Mouse (Mus musculus) hindbrain, embryonic 11.5 days (tissue): Measurements from ENCODE around the gene Tnfrsf18. TPM values are rescaled to one million over a fixed set of nuclear protein-coding genes. Genes with fewer than 3 reads are reported as not detected.

Experiments used
- ATAC-seq: fragments of 200-750 bp; cut with Nextera tagmentation; 2 replicates; pipeline ENCODE4 v1.8.0; 2017; ENCODE audit warnings: mild to moderate bottlenecking, moderate TSS enrichment, moderate library complexity; ENCODE audit not compliant: low FRiP score
- DNase-seq: peaks from one replicate; pipeline ENCODE4 v3.0.0-alpha.2; 2015; ENCODE audit warnings: low spot score
- H3K27ac ChIP-seq: fragments of 300-500 bp; sonication (generic); 2 replicates; pipeline ENCODE4 v1.5.1; 2014; ENCODE audit warnings: mild to moderate bottlenecking, low read depth, low read length
- H3K27me3 ChIP-seq: fragments of 300-500 bp; sonication (generic); 2 replicates; pipeline ENCODE4 v1.6.1; 2014; ENCODE audit warnings: mild to moderate bottlenecking, low read length, moderate library complexity, mixed read lengths; ENCODE audit not compliant: control insufficient read depth, insufficient read depth
- H3K36me3 ChIP-seq: fragments of 300-500 bp; sonication (generic); 2 replicates; pipeline ENCODE4 v1.6.1; 2014; ENCODE audit warnings: mild to moderate bottlenecking, low read length, moderate library complexity, mixed read lengths; ENCODE audit not compliant: control insufficient read depth, insufficient read depth
- H3K4me1 ChIP-seq: fragments of 300-500 bp; sonication (generic); replicated peaks from 2 replicates; pipeline ENCODE4 v1.6.1; 2014; ENCODE audit warnings: low read length, mixed read lengths; ENCODE audit not compliant: control insufficient read depth, insufficient read depth
- H3K4me2 ChIP-seq: fragments of 300-500 bp; sonication (generic); replicated peaks from 2 replicates; pipeline ENCODE4 v1.6.1; 2014; ENCODE audit warnings: mild to moderate bottlenecking, low read depth, low read length
- H3K4me3 ChIP-seq: fragments of 300-500 bp; sonication (generic); 2 replicates; pipeline ENCODE4 v1.5.1; 2014; ENCODE audit warnings: low read depth, low read length
- H3K9ac ChIP-seq: fragments of 300-500 bp; sonication (generic); 2 replicates; pipeline ENCODE4 v1.6.1; 2014; ENCODE audit warnings: low read depth, low read length
- H3K9me3 ChIP-seq: fragments of 300-500 bp; sonication (generic); 2 replicates; pipeline ENCODE4 v1.6.1; 2016; ENCODE audit warnings: low read length; ENCODE audit not compliant: control insufficient read depth
- WGBS: fragments of 180-500 bp; shearing (Covaris S2); extraction: QIAGEN DNeasy Blood & Tissue Kit; methylation state at CpG from one replicate; pipeline ENCODE4 v1.1.7; 2014; 5-methylcytosine and 5-hydroxymethylcytosine counted together
- polyA plus RNA-seq: library from polyadenylated mRNA; unstranded; fragments of >200 nt; fragmentation: Nextera tagmentation; extraction: Ambion mirVana; gene quantifications from 2 replicates; pipeline ENCODE4 v1.2.1, GENCODE M21; 2014

The Tnfrsf18 gene
- polyA plus RNA-seq, 1 experiment from 2014 or later: 2.4 TPM

- Histone ChIP-seq H3K27me3 (no peaks in the 10 kb centered on the region), H3K4me3 (no peak overlapping the region), H3K27ac (no peak overlapping the region), H3K4me1 (no peaks in the 10 kb centered on the region), H3K9me3 (no peaks in the 10 kb centered on the region), H3K36me3 (no peaks in the 10 kb centered on the region), H3K9ac (no peak overlapping the region), H3K4me2 (no peak overlapping the region)
- DNase-seq (no peak), ATAC-seq (no peak)
- WGBS: 85% methylated on average over 3 of the region's 3 CpGs
Measured at GRCm38 (mm10) chr4:156049779-156050178, 23.8 kb downstream of the Tnfrsf18 start.

- ATAC-seq: no peak
- DNase-seq: no peak
- 76% methylated on average over 6 of the region's 6 CpGs for WGBS
Measured at GRCm38 (mm10) chr4:156050391-156050980, 24.5 kb downstream of the Tnfrsf18 start.

GRCm38 (mm10) chr4:156053113-156053512, 27.1 kb downstream of the Tnfrsf18 start:
- Histone ChIP-seq H3K36me3 (no peaks in the 10 kb centered on the region), H3K27ac (no peak overlapping the region), H3K4me1 (no peaks in the 10 kb centered on the region), H3K4me2 (no peak overlapping the region), H3K4me3 (no peak overlapping the region), H3K9me3 (no peaks in the 10 kb centered on the region), H3K9ac (no peak overlapping the region), H3K27me3 (no peaks in the 10 kb centered on the region)
- ATAC-seq (no peak), DNase-seq (no peak)
- 77% methylated on average over 4 of the region's 4 CpGs for WGBS

More at GRCm38 (mm10) chr4:156050391-156050980, 24.5 kb downstream of the Tnfrsf18 start:
- Histone ChIP-seq H3K4me3 (no peak overlapping the region), H3K9ac (no peak overlapping the region), H3K27ac (no peak overlapping the region), H3K9me3 (no peaks in the 10 kb centered on the region), H3K4me1 (no peaks in the 10 kb centered on the region), H3K27me3 (no peaks in the 10 kb centered on the region), H3K4me2 (no peak overlapping the region), H3K36me3 (no peaks in the 10 kb centered on the region)

- H3K4me2 ChIP-seq: no peak overlapping the region
- 85% methylated on average over 4 of the region's 4 CpGs for WGBS
Measured at GRCm38 (mm10) chr4:156054130-156054529, 28.2 kb downstream of the Tnfrsf18 start.

GRCm38 (mm10) chr4:156054606-156055005, 28.6 kb downstream of the Tnfrsf18 start:
- no peak for DNase-seq
- no peaks in the 10 kb centered on the region for H3K27me3 ChIP-seq
- no peak for ATAC-seq
- H3K4me2 ChIP-seq: no peak overlapping the region
- no peak overlapping the region for H3K27ac ChIP-seq
- WGBS: 92% methylated on average over 6 of the region's 6 CpGs
- no peaks in the 10 kb centered on the region for H3K9me3 ChIP-seq
- no peaks in the 10 kb centered on the region for H3K36me3 ChIP-seq
- no peaks in the 10 kb centered on the region for H3K4me1 ChIP-seq
- H3K4me3 ChIP-seq: no peak overlapping the region
- H3K9ac ChIP-seq: no peak overlapping the region

More at GRCm38 (mm10) chr4:156054130-156054529, 28.2 kb downstream of the Tnfrsf18 start:
- Histone ChIP-seq H3K36me3 (no peaks in the 10 kb centered on the region), H3K27me3 (no peaks in the 10 kb centered on the region), H3K4me3 (no peak overlapping the region), H3K27ac (no peak overlapping the region), H3K4me1 (no peaks in the 10 kb centered on the region), H3K9me3 (no peaks in the 10 kb centered on the region), H3K9ac (no peak overlapping the region)
- DNase-seq (no peak), ATAC-seq (no peak)

- Histone ChIP-seq H3K4me2 (no peak overlapping the region), H3K27me3 (no peaks in the 10 kb centered on the region), H3K4me3 (no peak overlapping the region), H3K9ac (no peak overlapping the region), H3K27ac (no peak overlapping the region), H3K36me3 (no peaks in the 10 kb centered on the region), H3K9me3 (no peaks in the 10 kb centered on the region), H3K4me1 (no peaks in the 10 kb centered on the region)
- no peak for ATAC-seq
- WGBS: 86% methylated on average over 5 of the region's 5 CpGs
- DNase-seq: no peak
Measured at GRCm38 (mm10) chr4:156055173-156055572, 29.2 kb downstream of the Tnfrsf18 start.

GRCm38 (mm10) chr4:156057702-156058101, 31.7 kb downstream of the Tnfrsf18 start:
- WGBS: 66% methylated on average over 10 of the region's 10 CpGs
- Histone ChIP-seq H3K27me3 (no peaks in the 10 kb centered on the region), H3K36me3 (no peaks in the 10 kb centered on the region), H3K9me3 (no peaks in the 10 kb centered on the region), H3K4me1 (no peaks in the 10 kb centered on the region), H3K27ac (no peak overlapping the region), H3K9ac (no peak overlapping the region), H3K4me3 (no peak overlapping the region), H3K4me2 (no peak overlapping the region)
- no peak for ATAC-seq
- DNase-seq: no peak

GRCm38 (mm10) chr4:156058826-156059225, 32.9 kb downstream of the Tnfrsf18 start:
- H3K4me2 ChIP-seq: no peak overlapping the region
- H3K27me3 ChIP-seq: no peaks in the 10 kb centered on the region
- no peaks in the 10 kb centered on the region; the same call in 1 of the 2 replicates for H3K4me1 ChIP-seq
- ATAC-seq: no peak
- no peaks in the 10 kb centered on the region for H3K36me3 ChIP-seq
- no peaks in the 10 kb centered on the region for H3K9me3 ChIP-seq
- 70% methylated on average over 9 of the region's 9 CpGs for WGBS
- no peak overlapping the region for H3K27ac ChIP-seq
- H3K9ac ChIP-seq: no peak overlapping the region
- no peak for DNase-seq
- H3K4me3 ChIP-seq: no peak overlapping the region

GRCm38 (mm10) chr4:156059261-156059660, 33.3 kb downstream of the Tnfrsf18 start, which contains the start of gene Ttll10:
Gene Ttll10, minus strand, starts transcription at chr4:156059414.
- no peak for DNase-seq
- no peaks in the 10 kb centered on the region for H3K36me3 ChIP-seq
- no peak within 1 kb of the TSS for H3K4me3 ChIP-seq
- no peak for ATAC-seq
- H3K4me2 ChIP-seq: no peak within 1 kb of the TSS
- H3K9ac ChIP-seq: no peak within 1 kb of the TSS
- H3K9me3 ChIP-seq: no peaks in the 10 kb centered on the region
- no peak within 1 kb of the TSS for H3K27ac ChIP-seq
- 45% methylated on average over 5 of the region's 5 CpGs for WGBS
- H3K27me3 ChIP-seq: no peaks in the 10 kb centered on the region
- no peaks in the 10 kb centered on the region; the same call in 1 of the 2 replicates for H3K4me1 ChIP-seq
